Mouse (Mus musculus): ENCODE measurements around the gene Auts2.

Gene Auts2

DNA sequence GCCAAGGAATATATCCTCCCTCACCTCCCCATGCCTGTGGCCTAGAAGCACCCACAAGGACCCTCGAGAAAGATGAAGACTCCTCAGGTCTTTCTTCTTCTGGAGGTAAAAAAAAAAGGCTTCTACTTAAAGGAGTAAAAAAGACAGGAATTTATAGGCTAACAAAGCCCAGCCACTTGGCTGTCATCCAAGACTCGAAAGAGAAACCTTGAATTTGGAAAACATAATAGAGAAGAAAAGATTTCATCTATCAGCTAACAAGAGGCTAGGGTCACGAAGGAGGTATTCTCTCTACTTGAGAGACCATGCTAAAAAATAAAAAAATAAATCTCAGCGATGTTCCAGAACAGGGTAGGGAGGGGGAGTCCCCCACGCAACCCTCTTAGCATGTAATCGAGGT is 793.9 kb downstream of the Auts2 start:
- in situ Hi-C loops (cut with MboI, MseI): no loop called here

DNA sequence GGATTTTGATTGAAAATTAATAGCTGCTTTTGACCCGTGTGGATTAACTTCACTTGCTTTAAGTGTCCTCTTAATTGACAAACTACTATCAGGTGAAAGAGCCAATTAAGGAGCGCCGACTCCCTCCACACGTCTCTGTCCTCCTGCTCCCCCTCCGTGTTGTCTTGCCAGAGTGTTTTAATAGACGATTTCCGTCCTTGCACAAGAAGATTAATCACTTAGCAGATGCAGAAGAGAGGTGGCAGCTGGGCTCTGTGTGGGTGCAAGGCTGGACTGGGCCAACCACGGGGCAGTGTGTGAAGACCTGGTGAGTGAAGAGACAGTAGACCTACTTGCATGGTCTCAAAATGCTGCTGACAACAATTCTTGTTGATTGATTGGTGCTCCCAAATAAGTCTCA is 800.1 kb downstream of the Auts2 start:
- in situ Hi-C loops (cut with MboI, MseI): no loop called here

DNA sequence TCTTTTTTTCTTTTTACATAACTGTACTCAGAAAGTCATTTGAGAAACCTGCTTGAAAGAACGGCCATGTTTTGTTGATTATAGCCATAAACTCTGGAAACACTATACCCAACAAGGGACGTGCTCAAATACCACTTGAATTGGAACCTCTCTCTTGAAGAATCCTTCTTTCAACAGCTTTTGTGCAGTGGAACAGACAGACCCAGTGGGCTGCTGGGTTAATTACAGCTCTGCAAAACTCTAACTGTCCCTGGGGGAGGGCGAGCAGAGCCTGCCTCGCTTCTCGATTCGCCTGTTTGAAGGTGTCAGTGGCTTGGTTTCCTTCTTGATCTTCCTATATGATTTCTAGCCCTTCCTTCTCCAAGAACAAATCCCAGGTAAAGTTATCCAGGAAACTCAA is 805.7 kb downstream of the Auts2 start:
- in situ Hi-C loops (cut with MboI, MseI): no loop called here

DNA sequence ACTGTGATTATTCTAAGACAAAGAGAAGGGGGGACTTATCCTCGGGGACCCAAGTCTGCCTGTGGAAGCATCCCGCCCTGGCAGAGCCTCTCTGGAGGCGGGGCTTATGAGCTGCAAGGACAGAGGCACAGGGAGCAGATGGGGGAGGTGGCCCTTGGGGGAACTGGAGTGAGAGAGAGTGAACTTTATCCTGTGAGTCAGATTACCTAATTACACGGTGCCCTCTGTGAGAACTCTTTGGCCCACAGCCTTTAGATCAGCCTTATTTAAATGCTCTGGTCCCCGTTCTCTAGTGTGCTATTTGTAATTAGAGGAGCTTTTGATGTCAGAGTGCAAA is 809.9 kb downstream of the Auts2 start:
- in situ Hi-C loops (cut with MboI, MseI): no loop called here

DNA sequence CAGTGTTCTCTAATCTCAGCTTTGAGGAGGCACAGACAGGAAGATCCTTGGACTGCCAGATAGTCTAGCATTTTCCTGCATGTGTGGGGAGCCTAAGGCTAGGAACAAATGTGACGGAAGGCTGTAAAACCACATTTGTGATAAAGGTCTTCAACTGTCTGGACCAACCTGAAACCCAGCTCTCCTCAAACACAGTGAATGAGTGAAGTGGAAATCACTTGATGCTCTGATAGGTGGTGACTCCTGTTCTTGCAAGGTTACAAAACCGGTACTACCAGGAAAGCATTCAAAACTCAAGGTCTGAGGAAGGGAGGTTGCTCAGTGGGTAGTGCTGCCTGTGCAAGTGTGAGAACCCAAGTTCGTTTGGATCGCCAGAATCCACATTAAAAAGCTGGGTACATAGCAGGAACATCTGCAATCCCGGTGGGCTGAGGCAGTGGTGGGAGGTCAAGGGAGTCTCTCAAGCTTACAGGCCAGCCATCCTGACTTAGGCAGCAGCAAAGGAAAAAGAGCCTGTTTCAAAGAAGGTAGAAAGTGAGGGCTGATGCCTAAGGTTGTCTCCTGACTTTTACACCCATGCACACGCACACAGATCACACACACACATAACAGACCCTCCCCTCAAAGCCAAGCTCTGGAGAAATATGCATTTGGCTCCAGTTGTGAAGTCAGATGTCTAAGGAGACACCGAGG is 810.4 kb downstream of the Auts2 start:
- in situ Hi-C loops (cut with MboI, MseI): no loop called here

DNA sequence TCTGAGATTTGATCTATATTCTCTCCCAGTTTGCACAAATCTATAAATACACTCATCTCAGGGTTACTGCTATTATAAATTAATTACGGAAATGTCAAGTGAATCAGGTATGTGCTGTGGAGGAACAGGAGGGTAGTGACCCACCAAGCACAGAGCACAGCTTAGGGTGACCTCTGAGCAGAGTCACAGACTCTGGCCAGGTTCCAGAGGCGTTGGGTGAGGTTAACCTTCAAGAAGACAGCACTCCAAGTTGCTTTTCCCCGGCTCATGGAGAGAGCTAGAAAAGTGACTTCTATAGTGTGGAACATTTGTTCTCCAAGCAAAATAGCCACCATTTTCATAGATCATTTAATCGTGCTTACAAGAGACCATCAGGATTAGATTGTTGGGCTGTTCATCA is 813.7 kb downstream of the Auts2 start:
- in situ Hi-C loops (cut with MboI, MseI): no loop called here

DNA sequence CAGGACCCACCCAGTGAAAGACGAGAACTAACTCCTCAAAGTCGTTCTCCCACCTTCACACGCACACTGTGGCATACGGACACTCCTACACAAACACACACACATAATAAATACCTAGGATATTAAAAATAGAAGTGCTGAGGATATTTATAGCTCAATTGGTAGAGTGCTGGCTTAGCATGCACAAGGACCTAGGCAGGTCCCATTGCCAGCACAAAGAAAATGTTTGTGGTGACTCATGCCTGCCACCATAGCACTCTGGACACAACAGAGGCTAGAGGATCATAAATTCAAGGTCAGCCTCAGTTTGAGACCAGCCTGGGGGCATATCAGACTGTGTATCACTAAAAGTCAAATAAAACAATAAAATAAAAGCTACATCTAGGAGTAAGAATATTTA is 815.2 kb downstream of the Auts2 start:
- in situ Hi-C loops (cut with MboI, MseI): no loop called here

DNA sequence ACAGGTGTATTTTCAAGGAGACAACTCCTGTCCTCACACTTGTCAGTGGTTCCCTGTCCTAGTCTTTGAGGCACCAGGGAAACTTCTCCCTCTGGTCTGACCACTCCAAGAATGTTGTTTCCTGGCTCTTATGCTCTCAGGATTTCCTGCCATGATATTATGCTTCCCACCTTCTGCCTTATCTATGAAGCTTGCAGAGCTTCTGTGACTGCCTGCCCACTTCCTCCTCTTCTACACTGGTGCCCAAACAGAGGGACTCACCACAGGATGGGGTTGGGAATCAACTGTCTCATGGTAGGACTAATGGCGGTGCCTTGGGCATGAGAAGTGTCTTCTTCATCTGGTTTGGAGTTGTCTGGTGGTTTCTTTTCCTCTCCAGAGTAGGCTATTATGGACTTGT is 818.6 kb downstream of the Auts2 start:
- in situ Hi-C loops (cut with MboI, MseI): no loop called here

DNA sequence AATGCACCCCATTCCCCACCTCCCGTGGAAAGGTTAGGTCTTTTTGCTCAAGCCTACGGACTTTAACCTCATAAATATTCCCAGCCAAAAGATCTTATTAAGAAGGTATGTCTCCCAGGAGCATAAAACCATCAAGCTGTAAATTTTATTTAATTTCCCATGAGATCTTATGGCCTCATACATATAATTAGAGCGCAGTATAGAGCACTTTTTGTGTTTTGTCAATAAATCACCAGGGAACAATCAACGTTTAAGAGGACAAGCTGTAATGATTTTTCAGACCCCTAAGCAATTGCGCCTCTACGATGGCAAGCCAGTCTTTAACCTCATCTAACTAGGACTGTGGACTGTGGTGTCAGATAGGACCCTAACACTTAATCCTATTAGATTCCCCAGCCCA is 820.4 kb downstream of the Auts2 start:
- in situ Hi-C loops (cut with MboI, MseI): no loop called here

DNA sequence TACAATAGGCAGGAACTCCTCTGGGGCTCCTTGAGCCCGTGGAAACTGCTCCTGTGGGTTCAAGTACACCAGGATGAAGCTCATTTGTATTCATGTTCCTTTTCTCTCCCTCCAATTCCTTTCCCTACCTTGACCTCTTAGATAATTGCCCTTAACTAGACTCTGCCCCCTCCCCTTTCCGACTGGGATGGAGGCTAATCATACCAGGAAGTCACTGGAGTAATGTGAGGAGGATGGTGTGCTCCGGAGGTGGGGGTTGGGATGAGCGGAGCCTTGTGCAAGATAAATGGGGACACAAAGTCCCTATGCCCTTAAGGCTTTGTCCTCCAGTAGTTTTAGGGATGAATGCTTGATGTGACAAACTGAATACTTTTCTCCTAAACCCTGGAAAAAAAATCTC is 820.8 kb downstream of the Auts2 start:
- in situ Hi-C loops (cut with MboI, MseI): no loop called here

DNA sequence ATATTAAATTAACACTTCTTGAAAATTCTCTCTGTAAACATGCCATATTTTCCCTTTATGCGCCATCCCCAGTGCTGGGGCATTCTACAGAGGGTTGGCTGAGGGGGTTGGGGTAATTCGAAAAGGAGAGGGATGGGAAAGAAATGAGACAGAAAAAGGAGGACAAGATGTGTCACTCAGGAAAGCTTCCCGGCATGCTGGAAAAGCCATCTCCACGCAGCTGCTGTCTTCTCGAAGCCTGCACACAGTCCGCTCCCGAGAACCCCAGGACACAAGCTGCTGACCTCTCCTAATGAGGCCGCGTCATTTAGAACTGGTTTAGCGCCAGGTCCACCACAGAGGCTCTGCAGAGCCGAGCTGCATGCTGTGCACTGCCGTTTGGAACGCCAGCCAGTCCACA is 825.1 kb downstream of the Auts2 start:
- in situ Hi-C loops (cut with MboI, MseI): no loop called here

DNA sequence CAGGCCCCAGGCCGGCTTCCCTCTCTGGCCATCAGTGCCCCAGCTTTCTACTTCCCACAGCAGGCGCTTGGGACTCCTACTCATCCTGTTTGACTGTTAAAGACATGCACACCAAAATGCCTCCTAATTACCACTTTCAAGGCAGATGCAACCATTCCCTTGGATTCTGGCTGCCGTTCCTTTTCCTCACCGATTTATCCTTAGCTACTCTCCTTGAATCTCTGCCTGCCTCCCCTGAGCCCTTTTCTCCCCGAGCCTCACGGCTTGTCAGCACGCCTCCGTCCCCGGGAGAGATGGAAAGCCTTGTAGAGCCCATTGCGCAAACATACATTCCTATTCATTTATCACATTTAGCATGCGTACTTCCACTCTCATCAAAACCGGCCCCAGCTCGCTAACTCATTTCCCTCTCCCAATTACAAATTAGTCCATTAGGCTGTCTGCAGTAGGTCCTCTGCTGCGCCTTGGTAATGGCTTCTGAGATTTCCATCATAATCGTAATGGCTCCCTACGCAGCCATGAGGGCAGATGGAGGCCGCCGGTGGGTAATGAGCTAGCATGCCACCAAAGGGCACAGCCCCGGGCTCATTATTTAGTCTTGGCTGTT is 825.7 kb downstream of the Auts2 start:
- in situ Hi-C loops (cut with MboI, MseI): no loop called here

DNA sequence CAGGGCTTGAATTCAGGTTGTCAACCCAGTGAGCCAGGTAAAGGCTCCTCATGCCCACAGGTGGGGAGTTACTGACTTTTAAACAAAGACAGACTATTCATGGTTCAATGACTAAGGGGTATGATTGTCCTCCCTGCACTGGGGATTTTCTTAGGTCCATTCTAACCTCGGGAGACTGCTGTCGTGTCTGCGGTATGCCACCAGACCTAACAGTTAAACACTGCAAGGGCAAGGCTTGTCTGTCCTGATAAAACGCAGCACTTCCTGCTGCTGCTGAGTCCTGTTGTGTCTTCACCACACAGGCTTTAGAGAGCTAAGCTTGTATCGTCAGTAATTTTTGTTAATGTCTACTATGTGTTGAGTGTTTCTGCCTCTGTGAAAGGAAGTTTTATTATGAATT is 828.2 kb downstream of the Auts2 start:
- in situ Hi-C loops (cut with MboI, MseI): no loop called here

DNA sequence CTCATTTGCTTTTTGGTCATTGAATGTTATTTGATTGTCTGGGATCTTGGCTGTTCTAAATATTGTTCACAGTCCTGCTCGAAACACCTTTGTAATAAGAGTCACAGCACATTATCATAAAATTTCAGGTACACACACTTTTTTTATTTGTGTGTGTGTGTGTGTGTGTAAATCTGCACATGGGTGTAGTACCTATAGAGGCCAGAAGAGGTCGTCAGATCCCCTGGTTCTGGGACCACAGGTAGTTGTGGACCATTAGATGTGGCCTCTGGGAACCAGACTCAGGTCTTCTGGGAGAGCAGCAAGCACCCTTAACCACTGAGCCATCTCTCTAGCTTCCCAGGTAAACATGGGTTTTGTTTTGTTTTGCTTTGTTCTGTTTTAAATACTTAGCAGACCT is 830.7 kb downstream of the Auts2 start:
- in situ Hi-C loops (cut with MboI, MseI): no loop called here

DNA sequence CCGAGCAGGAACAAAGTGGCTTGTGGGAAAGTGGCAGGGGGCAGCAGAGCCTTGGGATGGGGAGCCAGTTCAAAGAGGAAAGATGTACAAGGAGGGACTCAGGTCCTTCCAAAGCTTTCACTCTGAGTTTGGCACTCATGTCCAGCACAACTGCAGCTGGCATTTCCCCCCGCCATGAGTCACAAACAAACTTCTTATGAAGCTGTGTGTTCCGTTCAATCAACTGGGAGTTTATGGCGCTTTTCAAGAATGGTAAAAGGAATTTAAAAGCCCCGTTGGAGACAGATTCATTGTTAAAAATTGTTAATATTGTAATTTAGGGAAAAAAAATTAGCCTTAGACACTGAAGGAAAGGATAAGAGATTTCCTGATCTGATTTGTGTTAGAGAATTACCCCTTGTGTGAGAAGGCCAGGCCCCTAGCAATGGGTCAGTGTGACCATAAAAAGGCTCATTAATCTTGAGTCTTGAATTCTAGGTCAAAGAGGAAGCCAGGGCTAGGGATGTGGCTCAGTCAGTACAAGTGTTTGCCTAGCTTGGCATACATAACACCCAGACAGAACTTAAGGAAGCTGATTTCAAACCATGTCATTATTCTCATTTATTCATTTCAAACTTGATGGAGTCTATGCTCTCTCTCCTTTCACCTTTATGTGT is 831.5 kb downstream of the Auts2 start:
- in situ Hi-C loops (cut with MboI, MseI): no loop called here

DNA sequence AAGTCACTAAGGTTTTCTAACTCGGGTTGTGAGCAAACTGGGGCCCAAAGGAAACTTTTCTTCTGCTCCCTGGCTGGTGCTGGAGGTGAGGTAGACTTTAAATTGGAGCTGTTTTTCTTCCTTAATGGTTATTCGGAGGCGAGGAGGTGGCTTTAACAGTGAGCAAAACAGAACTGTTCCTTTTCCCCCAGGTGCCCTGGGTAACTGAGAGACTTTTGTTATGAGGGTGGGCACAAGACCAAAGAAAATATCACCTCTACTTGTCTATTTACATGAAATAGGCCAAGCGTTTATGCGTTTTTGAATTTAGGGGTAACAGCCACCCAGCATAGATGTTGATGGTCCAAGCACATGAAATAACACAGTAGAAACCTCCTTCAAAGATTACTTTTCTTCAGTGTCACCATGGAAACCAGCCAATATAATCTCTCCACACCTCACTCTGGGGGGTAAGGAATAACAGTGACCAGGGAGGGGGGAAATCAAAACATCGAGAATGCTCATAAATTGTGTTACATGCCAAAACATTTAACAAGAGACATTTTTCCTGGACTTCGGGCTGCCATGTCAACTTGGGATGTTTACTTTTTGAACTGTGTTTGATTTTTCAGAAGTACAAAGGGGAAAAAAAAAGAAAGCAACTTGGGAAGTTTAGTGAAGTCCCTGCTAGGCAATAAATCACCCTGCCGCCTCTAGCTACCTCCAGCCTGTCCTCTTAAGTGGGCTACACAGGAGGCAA is 832.2 kb downstream of the Auts2 start:
- in situ Hi-C loops (cut with MboI, MseI): no loop called here

DNA sequence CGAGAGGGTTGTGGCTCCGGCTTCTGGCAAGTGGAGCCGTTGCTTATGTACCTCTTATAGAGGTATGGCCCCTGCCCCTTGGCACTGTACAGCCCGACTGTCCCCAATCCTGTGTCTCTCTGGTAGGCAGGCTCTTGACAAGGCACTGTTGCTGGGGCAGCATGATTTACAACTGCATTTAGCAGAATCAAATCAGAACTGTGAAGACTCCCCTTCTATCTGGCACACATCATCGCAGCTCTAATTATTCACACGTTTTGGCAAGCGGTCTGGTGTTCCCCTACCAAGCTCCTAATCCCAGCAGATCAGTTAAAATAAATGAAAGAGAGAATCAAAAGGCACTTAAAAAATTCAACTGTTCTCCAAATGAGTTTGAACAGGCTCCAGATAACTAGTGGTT is 835.7 kb downstream of the Auts2 start:
- in situ Hi-C loops (cut with MboI, MseI): no loop called here

DNA sequence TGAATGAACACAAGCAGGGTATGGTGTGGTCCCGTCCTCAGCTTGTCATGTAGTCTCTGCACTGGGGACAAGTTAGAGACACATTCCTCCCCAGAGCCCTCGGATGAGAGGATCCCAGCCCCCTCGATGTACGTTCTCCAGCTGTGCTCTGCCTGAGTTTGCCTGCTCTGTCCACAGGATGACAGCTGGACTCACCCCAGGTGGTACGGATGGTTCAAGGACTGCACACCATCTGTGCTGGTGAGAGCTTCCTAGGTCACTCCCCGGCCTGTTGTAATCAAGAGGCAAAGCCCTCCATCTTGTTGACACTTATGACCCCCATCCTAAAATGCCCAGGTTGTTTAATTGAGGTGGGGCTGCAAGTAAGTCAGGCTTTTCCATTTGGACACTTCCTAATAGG is 839.4 kb downstream of the Auts2 start:
- in situ Hi-C loops (cut with MboI, MseI): no loop called here

DNA sequence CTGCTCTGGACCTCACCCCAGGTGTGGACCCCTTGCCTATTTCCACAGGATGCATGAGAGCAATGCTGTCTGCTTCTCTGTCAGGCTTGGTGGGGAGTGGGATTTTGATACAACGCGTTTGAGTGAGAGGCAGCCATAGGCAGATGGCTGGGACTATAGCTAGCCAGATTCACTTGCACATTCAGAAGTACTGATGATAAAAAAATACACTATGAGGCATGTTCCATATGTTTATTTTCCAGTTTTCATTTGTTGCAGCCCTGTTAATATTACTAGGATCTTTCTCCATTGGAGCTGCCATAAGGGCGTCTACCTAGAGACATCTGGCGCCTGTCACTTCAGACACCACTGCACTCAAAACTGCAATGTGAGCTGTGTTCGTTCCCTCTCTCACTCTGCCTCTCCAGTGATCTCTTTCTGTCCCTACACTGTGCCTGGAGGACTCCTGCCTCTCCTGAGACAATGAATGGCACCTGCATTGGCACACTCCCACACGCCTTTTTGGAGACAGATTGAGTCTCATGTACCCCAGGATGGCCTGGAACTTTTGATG is 840.2 kb downstream of the Auts2 start:
- in situ Hi-C loops (cut with MboI, MseI): no loop called here

DNA sequence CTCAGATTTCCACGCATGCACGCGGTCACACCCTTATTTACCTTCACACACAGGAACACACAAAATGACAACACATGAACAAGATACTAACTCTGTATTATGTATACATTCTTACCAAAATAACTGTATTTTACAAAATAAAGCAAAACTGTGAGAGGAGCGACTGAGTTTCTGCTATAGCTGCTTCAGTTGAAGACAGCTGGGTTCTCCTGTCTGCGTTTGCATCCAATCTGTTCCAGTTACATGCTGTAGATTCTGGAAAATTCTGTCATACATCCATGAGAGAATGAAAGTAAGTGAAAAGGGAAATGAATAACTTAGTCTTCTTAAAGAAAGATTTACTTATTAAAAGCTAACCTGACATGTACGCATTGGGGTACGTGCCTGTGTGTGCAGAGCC is 844.2 kb downstream of the Auts2 start:
- in situ Hi-C loops (cut with MboI, MseI): no loop called here

DNA sequence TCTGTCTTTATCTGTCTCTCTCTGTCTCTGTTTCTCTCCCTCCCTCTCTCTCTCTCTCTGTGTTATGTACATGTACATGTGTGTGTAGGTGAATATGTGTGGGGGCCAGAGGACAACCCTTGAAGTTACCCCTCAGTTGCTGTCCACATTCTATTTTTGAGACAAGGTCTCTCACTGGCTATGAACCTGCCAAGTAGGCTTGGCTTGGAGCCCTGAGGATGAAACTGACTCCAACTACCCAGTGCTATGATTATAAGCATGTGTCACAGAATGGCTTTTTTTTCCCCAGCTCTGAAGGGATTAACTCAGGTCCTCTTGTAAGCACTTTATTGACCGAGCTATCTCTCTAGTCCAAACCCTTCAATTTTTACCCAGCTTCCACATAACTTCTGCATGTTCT is 852.4 kb downstream of the Auts2 start:
- in situ Hi-C loops (cut with MboI, MseI): no loop called here

DNA sequence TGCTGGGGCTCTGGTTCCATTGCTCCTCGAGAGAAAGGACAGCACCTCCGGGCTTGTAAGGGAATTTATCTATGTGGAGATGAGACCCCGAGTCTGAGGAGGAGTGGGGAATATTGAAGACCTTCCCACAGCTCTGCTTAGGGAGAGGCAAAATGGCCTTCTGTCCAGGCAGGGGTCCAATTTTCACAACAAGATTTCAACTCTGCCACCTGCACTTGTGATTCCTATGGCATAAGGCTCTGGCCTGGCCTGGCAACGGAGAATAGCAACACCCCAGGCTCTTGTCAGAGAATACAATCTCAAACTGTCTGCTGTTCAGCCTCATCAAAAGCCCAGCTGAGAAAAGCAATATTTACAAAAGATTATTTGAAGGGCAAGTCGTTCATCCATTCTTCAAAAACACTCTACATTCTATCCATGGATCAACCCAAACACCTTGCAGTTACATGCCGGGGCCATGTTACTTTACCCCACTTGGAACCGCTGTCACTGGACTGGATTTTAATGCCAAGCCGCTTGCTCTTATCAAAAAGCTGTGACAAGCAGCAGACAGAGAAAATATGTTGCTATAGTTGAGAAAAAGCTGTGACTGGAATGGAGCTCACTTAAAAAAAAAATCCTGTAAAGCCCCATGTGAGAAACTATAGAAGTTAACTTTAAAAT is 856.1 kb downstream of the Auts2 start:
- in situ Hi-C loops (cut with MboI, MseI): no loop called here
